Mouse (Mus musculus) heart, embryonic 15.5 days (tissue): Measurements from ENCODE around the gene Cstf1. TPM values are rescaled to one million over a fixed set of nuclear protein-coding genes. Genes with fewer than 3 reads are reported as not detected.
A peak's percentile ranks its signal among the peaks of the same experiment; 100 is the strongest.

ENCODE experiments used
- ATAC-seq: fragments of 200-750 bp; cut with Nextera tagmentation; replicated peaks from 2 replicates; pipeline ENCODE4 v1.8.0; 2017; ENCODE audit warnings: low read depth, moderate TSS enrichment; ENCODE audit not compliant: insufficient number of reproducible peaks, insufficient read depth, low FRiP score
- H3K27ac ChIP-seq: fragments of 300-500 bp; sonication (generic); 2 replicates; pipeline ENCODE4 v1.5.1; 2015; ENCODE audit warnings: mild to moderate bottlenecking, inconsistent platforms
- H3K27me3 ChIP-seq: fragments of 300-500 bp; sonication (generic); 2 replicates; pipeline ENCODE4 v1.6.1; 2015; ENCODE audit warnings: inconsistent platforms
- H3K36me3 ChIP-seq: fragments of 300-500 bp; sonication (generic); 2 replicates; pipeline ENCODE4 v1.6.1; 2015; ENCODE audit warnings: mild to moderate bottlenecking, inconsistent platforms
- H3K4me1 ChIP-seq: fragments of 300-500 bp; sonication (generic); replicated peaks from 2 replicates; pipeline ENCODE4 v1.6.1; 2015; ENCODE audit warnings: inconsistent platforms
- H3K4me2 ChIP-seq: fragments of 300-500 bp; sonication (generic); 2 replicates; pipeline ENCODE4 v1.6.1; 2015; ENCODE audit warnings: inconsistent platforms, mild to moderate bottlenecking, moderate library complexity
- H3K4me3 ChIP-seq: fragments of 300-500 bp; sonication (generic); 2 replicates; pipeline ENCODE4 v1.5.1; 2015; ENCODE audit warnings: mild to moderate bottlenecking, inconsistent platforms
- H3K9ac ChIP-seq: fragments of 300-500 bp; sonication (generic); 2 replicates; pipeline ENCODE4 v1.6.1; 2015; ENCODE audit warnings: mild to moderate bottlenecking, inconsistent platforms
- H3K9me3 ChIP-seq: fragments of 300-500 bp; sonication (generic); replicated peaks from 2 replicates; pipeline ENCODE4 v1.6.1; 2016; ENCODE audit warnings: inconsistent platforms
- WGBS: fragments of 180-500 bp; shearing (Covaris S2); methylation state at CpG from one replicate; pipeline ENCODE4 v1.1.7; 2015; ENCODE audit warnings: mixed read lengths; 5-methylcytosine and 5-hydroxymethylcytosine counted together
- polyA plus RNA-seq: library from polyadenylated mRNA; unstranded; fragments of >200 nt; fragmentation: Nextera tagmentation; extraction: Ambion mirVana; gene quantifications from 2 replicates; pipeline ENCODE4 v1.2.1, GENCODE M21; 2015

Cstf1 gene
- polyA plus RNA-seq, 1 experiment from 2014 or later: 24.2 TPM

DNA sequence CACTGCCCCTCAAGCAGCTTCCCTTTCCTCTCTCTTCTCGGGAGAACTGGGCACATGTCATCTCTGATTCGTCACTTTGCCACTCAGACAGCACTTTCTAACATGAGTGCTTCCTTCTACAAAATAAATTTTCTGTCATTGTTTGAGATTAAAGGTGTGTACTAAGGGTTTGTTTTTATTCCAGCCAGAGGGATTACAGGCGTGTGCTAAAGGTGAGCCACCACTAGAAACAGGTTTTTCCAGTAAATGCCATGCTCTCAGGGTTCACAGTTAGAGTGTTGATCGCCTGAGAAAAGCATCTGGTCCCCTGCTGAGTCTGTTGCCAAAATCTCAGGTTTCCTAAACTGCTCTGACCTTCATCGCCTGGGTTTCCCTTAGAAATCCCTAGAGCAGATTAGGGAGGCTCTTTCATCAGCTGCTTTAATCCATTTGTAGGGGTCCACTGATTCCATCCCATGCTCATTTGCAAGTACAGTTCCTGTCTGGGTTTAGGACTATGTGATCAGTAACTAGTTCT is 6.6 kb downstream of the Cstf1 start:
- Histone ChIP-seq H3K36me3 (peaks cover 88% of the 10 kb centered on the region), H3K4me2 (no peak overlapping the region), H3K9me3 (no peaks in the 10 kb centered on the region), H3K4me1 (0 out of 2 replicates have a peak, but pooled peaks cover 2% of the 10 kb centered on the region), H3K27ac (no peak overlapping the region), H3K4me3 (no peak overlapping the region), H3K9ac (no peak overlapping the region), H3K27me3 (no peaks in the 10 kb centered on the region)
- 61% methylated on average over 5 of the region's 5 CpGs for WGBS
- no peak for ATAC-seq

- Histone ChIP-seq H3K9ac (no peak overlapping the region), H3K36me3 (peaks cover 81% of the 10 kb centered on the region), H3K27ac (no peak overlapping the region), H3K4me2 (no peak overlapping the region), H3K9me3 (no peaks in the 10 kb centered on the region), H3K4me1 (no peaks in the 10 kb centered on the region), H3K4me3 (no peak overlapping the region), H3K27me3 (no peaks in the 10 kb centered on the region)
- 65% methylated on average over 7 of the region's 7 CpGs for WGBS
- no peak for ATAC-seq
Measured at GRCm38 (mm10) chr2:172378332-172378731, 7.9 kb downstream of the Cstf1 start.

DNA sequence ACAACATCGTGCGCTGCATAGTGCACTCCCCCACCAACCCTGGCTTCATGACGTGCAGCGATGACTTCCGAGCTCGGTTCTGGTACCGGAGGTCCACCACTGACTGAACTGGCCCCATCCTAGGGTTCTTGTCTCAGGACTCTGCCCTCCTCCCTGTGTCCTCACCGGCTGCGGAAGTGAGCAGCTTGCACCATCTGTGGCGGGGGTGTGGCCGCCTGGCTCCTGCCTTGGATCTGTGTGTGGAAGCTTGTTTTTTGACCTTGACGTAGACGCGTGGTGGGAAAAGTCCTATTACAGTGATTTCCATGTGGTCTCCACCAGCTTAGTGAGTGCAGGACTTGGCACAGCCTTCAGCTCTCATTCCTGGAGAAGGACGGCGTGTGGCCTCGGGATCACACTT is 10.0 kb downstream of the Cstf1 start:
- H3K27ac ChIP-seq: no peak overlapping the region
- H3K36me3 ChIP-seq: peaks cover 61% of the 10 kb centered on the region
- no peak overlapping the region for H3K4me3 ChIP-seq
- H3K27me3 ChIP-seq: no peaks in the 10 kb centered on the region
- H3K9ac ChIP-seq: no peak overlapping the region
- 90% methylated on average over 17 of the region's 17 CpGs for WGBS
- H3K4me1 ChIP-seq: no peaks in the 10 kb centered on the region
- ATAC-seq: no peak
- H3K9me3 ChIP-seq: no peaks in the 10 kb centered on the region
- H3K4me2 ChIP-seq: no peak overlapping the region

DNA sequence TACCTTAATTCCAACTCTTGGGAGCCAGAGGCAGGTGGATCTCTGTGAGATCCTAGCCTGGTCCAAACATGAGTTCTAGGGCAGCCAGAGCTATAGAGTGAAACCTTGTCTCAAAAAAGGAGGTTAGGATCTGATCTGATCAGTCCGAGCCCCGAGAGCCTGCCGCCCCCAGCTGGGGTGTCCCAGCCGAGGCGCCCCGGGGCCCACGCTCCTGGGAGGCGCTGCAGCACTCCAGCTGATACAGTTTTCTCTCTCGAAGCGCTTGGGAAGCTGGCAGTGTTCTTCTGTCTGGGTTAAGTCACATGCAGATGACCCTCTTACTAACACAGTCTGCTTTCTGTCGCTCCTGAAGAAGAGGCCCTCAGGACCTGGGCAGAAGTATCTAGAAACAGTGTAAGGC is 10.9 kb downstream of the Cstf1 start:
- Histone ChIP-seq H3K4me3 (no peak overlapping the region), H3K36me3 (peaks cover 53% of the 10 kb centered on the region), H3K9me3 (no peaks in the 10 kb centered on the region), H3K27me3 (no peaks in the 10 kb centered on the region), H3K4me1 (no peaks in the 10 kb centered on the region), H3K9ac (no peak overlapping the region), H3K27ac (no peak overlapping the region), H3K4me2 (no peak overlapping the region)
- no peak for ATAC-seq
- WGBS: 88% methylated on average over 11 of the region's 11 CpGs

DNA sequence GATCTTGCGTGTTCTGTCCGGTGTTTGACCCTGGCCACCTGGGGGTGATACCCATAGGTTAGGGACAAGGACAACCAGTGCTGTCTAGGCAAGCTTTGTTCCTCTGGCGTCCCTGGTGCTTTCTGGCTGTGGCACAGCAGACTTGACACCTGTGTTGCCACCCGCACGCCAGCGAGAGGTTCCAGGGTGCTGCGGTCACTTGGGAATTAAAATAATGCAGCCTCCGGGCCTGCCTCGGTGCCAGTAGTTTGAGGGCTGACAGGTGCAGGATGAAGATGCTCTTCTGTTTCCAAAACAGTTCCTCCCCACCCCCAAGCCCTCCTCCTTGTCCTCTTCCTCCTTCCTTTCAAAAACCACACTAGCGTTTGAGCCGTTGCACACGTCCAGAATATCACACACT is 11.4 kb downstream of the Cstf1 start:
- H3K27ac ChIP-seq: no peak overlapping the region
- ATAC-seq: no peak
- no peaks in the 10 kb centered on the region for H3K9me3 ChIP-seq
- no peak overlapping the region for H3K4me3 ChIP-seq
- peaks cover 49% of the 10 kb centered on the region for H3K36me3 ChIP-seq
- H3K4me1 ChIP-seq: no peaks in the 10 kb centered on the region
- H3K27me3 ChIP-seq: no peaks in the 10 kb centered on the region
- no peak overlapping the region for H3K9ac ChIP-seq
- WGBS: 87% methylated on average over 12 of the region's 12 CpGs
- no peak overlapping the region for H3K4me2 ChIP-seq

DNA sequence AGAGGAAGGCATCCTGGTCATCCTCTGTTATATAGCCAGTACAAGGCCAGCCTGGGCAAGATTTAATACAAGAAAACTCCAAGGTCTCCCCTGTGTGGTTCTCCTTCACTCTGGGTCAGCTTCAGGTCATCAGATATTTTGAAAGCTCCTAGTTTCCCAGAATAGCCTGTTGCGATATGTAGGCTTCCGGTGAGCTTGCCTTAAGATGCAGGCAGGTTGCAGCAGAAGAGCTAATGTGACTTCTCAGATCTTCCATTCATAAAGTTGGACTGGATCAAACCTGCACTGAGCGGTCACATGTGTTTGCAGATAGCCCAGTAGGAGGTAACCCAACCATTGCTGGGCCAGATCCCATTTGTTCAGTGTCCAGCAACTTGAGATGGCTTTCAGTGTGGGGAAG is 14.2 kb downstream of the Cstf1 start:
- H3K27ac ChIP-seq: no peak overlapping the region
- H3K4me3 ChIP-seq: no peak overlapping the region
- WGBS: 55% methylated on average over 3 of the region's 3 CpGs
- H3K36me3 ChIP-seq: peaks cover 22% of the 10 kb centered on the region
- no peak for ATAC-seq
- no peaks in the 10 kb centered on the region for H3K27me3 ChIP-seq
- no peak overlapping the region for H3K4me2 ChIP-seq
- no peaks in the 10 kb centered on the region for H3K9me3 ChIP-seq
- no peaks in the 10 kb centered on the region for H3K4me1 ChIP-seq
- H3K9ac ChIP-seq: no peak overlapping the region

- no peaks in the 10 kb centered on the region for H3K9me3 ChIP-seq
- H3K36me3 ChIP-seq: no peaks in the 10 kb centered on the region
- no peaks in the 10 kb centered on the region for H3K27me3 ChIP-seq
- no peak overlapping the region for H3K4me3 ChIP-seq
- H3K9ac ChIP-seq: no peak overlapping the region
- H3K4me2 ChIP-seq: no peak overlapping the region
- 18% methylated on average over 6 of the region's 6 CpGs for WGBS
- H3K27ac ChIP-seq: no peak overlapping the region
- H3K4me1 ChIP-seq: peaks cover 7% of the 10 kb centered on the region
- no peak for ATAC-seq
Measured at GRCm38 (mm10) chr2:172390341-172390740, 19.9 kb downstream of the Cstf1 start.

- Histone ChIP-seq H3K36me3 (no peaks in the 10 kb centered on the region), H3K27me3 (no peaks in the 10 kb centered on the region), H3K9ac (no peak overlapping the region), H3K4me3 (no peak overlapping the region), H3K27ac (no peak overlapping the region), H3K4me1 (peaks cover 7% of the 10 kb centered on the region), H3K4me2 (no peak overlapping the region), H3K9me3 (no peaks in the 10 kb centered on the region)
- no peak for ATAC-seq
- 47% methylated on average over 10 of the region's 10 CpGs for WGBS
Measured at GRCm38 (mm10) chr2:172392041-172392521, 21.6 kb downstream of the Cstf1 start.

DNA sequence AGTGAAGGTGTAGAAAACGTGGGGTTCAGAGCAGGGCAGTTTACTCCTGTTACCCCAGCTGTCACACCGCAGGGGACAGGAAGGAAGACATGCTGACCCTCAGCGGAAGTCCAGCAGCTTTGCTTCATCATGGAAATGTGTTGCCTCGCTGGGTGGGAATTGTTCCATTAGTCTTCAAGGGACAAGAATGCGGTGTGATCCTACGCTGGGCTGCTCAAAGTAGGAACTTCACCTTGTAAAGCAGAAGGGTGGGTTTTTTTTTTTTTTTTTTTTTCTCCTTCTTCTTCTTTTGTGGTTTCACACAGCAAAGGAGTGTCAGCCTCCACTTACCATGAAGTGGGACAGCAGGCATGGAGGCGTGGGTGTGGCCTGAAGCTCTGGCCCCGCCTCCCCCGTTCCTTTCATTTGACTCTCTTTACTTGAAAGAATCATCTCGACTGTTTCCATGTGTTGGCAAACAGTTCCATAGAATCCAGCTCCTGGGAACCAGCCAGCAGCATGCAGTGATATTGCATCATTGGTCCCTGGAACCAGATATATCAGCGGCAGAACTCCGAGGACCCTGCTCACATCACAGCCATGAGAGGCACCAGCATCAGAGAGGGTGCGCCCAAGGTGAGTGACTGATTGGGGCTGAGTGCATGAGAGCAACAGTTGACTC is 23.0 kb downstream of the Cstf1 start, which contains the start of gene Cass4:
Gene Cass4, plus strand, starts transcription at position 404 of the 661 bp plus-strand sequence.
- Histone ChIP-seq H3K36me3 (no peaks in the 10 kb centered on the region), H3K9ac (no peak within 1 kb of the TSS), H3K27me3 (peaks cover 5% of the 10 kb centered on the region; the same call in 1 of the 2 replicates), H3K4me2 (peak within 1 kb of the TSS; percentile 36), H3K27ac (no peak within 1 kb of the TSS), H3K4me1 (peaks cover 7% of the 10 kb centered on the region), H3K9me3 (no peaks in the 10 kb centered on the region), H3K4me3 (peak within 1 kb of the TSS; percentile 7; the same call in 1 of the 2 replicates)
- 15% methylated on average over 13 of the region's 13 CpGs for WGBS
- no peak; the same call in 1 of the 2 replicates for ATAC-seq

GRCm38 (mm10) chr2:172394052-172394392 is 23.5 kb downstream of the Cstf1 start:
- peak overlapping the region; percentile 36; the same call in 1 of the 2 replicates for H3K4me2 ChIP-seq
- H3K4me3 ChIP-seq: no peak overlapping the region; the same call in 1 of the 2 replicates
- WGBS: 65% methylated on average over 2 of the region's 2 CpGs
- H3K9ac ChIP-seq: no peak overlapping the region
- no peak overlapping the region for H3K27ac ChIP-seq
- no peak for ATAC-seq
- H3K9me3 ChIP-seq: no peaks in the 10 kb centered on the region
- peaks cover 7% of the 10 kb centered on the region for H3K4me1 ChIP-seq
- peaks cover 7% of the 10 kb centered on the region; the same call in 1 of the 2 replicates for H3K27me3 ChIP-seq
- H3K36me3 ChIP-seq: no peaks in the 10 kb centered on the region

DNA sequence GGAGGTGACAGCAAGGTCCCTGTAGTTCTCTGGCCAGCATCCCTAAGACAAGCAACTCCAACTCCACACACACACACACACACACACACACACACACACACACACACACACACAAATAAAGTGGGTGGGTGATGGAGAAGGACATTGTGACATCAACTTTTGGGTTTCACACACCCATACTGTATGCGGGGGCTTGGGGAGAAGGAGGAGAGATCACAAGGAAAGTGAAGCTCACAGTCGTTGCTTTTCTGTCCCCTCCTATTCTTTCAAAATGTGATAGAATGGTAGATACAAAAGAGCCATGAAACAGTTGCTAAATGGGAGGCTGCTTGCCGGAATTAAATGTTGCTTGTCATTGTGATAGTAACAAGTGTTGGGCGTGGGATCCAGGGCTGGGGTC is 24.2 kb downstream of the Cstf1 start:
- Histone ChIP-seq H3K36me3 (no peaks in the 10 kb centered on the region), H3K9ac (no peak overlapping the region), H3K27ac (no peak overlapping the region), H3K27me3 (peaks cover 7% of the 10 kb centered on the region; the same call in 1 of the 2 replicates), H3K4me1 (peaks cover 8% of the 10 kb centered on the region), H3K4me2 (no peak overlapping the region), H3K4me3 (no peak overlapping the region), H3K9me3 (no peaks in the 10 kb centered on the region)
- WGBS: 75% methylated on average over 4 of the region's 4 CpGs
- no peak for ATAC-seq

DNA sequence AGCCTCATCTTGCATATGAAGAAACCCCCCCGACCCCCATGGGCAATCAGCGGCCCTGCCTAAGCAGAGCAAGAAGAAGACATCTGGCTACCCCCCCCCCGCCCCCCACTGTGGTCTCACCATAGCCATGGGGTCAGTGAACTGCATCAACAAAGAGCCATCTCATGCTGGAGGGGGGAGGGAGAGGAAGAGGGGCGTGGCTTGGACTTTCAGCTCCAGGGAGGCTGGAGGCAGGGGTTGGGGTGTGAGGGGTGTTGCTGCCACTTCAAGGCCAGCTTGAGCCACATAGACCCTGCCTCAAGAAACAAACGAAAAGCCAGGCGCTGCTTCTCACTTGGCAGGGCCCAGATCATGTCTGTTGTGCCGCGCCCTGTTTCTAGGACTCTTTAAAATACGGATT is 25.5 kb downstream of the Cstf1 start:
- WGBS: 49% methylated on average over 9 of the region's 9 CpGs
- no peak overlapping the region for H3K9ac ChIP-seq
- no peak overlapping the region for H3K27ac ChIP-seq
- no peak overlapping the region for H3K4me3 ChIP-seq
- no peaks in the 10 kb centered on the region for H3K9me3 ChIP-seq
- H3K4me1 ChIP-seq: peaks cover 12% of the 10 kb centered on the region
- no peak overlapping the region for H3K4me2 ChIP-seq
- ATAC-seq: no peak
- peaks cover 7% of the 10 kb centered on the region; the same call in 1 of the 2 replicates for H3K27me3 ChIP-seq
- H3K36me3 ChIP-seq: no peaks in the 10 kb centered on the region
